Mouse (Mus musculus) erythroblast, embryonic 14.5 days (primary cell): ENCODE data around the gene Gpr137.

Experiments used
- GATA1 ChIP-seq: IDR thresholded peaks from 2 replicates; pipeline ENCODE4 v1.6.1; 2012; ENCODE audit warnings: low read length, inconsistent platforms, mixed read lengths
- TAL1 ChIP-seq: IDR thresholded peaks from 3 replicates; pipeline ENCODE4 v1.6.1; 2012; ENCODE audit warnings: low read length, inconsistent platforms, mixed read lengths

GRCm38 (mm10) chr19:6942249-6942691, at the start of gene Gpr137:
- TF ChIP-seq TAL1 (no peak), GATA1 (no peak)
